Mouse (Mus musculus): ENCODE data around the gene Ehd2.

Gene Ehd2

DNA sequence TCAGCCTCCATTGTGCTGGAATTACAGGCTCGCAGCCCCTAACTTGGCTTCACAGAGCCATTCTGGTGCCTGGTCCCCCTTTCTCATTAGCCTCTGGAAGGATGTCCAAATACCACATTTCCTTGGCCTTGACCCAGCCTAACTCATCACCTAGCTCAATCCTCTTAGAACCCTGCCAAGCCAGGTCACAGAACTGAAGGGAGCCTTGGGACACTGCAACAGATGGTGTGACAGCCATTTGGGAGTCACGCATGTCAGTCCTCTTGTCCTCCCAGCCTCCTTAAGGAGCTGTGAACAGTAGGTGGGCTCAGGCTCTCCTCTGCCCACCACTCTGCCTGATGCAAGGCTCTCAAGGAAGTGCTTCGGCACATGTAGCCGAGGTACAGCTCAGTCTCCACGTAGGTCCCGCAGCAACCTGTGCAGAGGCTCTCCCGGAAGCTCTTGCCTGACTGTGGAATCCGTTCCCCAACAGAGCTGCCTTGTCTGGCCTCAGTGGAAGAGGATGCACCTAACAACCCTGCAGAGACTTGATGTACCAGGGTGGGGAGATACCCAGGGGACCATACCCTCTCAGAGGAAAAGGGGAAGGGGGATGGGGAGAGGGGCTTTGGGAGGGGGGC, 59.3 kb downstream of the Ehd2 start:
- DNase-seq (ENCODE audit: low spot score): no peak

DNA sequence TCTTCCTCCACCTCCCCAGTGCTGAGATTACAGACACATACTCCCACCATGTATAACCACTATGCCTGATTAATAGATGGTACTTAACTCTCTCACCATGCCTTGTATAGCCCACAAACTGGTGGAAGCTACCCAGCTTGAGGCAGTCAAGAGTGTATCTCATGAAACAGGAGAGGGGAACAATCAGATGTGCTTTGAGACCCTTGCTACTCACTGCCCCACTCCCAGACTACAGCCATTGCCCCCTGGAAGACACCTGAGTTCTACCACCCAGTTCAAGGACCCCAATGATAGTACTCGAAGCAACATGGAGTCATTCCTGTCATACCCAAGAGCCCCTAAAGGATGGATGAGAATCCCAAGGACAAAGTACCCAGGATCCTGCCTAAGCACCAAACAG, 60.8 kb downstream of the Ehd2 start:
- DNase-seq (ENCODE audit: low spot score): no peak

DNA sequence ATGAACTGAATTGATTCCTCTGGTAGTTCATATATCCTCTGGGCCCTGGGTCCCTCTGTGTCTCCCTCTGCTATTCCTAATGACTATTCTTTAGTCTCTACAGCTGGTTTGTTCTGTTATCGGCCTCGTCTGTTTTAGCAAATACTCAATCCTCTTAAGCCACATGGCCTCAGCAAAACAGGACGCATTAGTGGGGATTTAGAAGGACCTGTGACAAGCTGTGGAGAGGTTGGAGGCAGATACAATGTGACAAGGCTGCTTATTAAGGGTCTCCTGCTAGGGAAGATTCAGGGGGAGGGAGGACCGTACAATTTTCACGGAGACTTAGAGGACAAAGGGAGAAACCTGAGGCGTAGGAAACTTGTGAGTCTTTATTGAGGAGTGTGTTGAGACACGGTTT, 61.5 kb downstream of the Ehd2 start:
- no peak for DNase-seq (ENCODE audit: low spot score)

DNA sequence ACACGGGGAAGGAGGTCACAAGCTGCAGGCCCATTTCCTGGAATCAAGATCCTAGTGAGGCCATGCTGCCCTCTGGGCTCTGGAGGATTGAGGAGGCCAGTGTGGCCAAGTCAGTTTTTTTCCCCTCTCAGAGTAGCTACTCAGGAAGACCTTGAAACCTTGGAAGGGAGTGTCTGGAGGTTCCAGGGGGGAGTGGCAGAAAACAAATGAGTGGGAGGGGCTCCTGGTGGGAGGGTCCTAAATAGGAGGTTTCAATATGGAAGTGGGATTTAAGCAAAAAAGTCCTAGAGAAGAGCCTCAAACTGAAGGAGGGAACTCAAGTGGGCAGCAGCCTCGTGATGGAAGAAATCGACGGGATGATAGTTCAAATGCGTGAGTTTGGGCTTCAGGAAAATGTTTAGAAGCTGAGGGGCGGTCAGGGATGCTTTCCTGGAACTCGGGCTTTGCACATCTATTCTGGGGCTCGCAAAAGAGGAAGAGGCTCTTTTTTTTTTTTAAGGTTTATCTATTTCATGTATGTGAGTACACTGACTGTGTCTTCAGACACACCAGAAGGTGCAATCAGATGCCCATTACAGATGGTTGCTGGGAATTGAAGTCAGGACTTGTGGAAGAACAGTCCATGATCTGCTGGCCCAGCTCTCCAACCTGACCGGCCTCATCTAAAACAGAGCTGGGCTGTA, 65.9 kb downstream of the Ehd2 start:
- no peak for DNase-seq (ENCODE audit: low spot score)

Measured in left cerebral cortex, adult 11 months (tissue).